Mouse (Mus musculus) c-Kit-positive CD71-negative TER-119-negative erythroid progenitor cells, embryonic 14.5 days (primary cell): ENCODE measurements around the gene Sparcl1.

Experiments used
- DNase-seq: peaks from one replicate; pipeline ENCODE4 v3.0.0-alpha.2; 2013; ENCODE audit warnings: low read depth

Sparcl1 gene

DNA sequence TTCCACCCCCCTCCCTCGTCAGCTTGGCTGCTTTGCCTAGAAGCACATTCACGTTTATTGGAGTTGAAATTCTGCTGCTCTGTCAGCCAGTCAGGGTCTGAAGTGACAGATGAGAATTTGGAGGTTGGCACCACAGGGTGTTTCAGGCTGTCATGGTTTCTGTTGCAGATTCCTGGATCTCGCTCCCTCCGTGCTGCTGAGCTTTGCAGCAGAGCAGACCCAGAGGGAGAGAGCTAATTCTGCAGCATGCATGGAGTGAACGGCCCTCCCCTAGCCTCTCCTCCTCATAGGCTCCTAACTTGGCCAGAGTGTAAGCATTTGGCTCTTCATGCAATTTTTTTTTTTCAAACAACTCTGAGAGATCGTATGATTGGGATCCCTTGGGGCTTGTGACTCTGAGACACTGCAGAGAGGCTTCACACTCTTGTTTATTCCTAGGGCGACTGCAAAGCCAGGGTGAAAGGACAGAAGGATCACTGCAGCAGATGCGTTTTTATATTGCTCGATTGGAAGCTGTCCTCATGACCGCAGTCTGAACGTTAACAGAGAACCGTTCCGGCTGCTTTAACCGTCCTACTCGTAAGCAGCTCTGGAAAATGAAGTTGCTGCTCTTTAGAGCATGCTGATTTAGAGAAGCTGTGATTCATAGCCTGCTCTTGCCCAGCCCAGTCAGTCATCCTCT lies at the start of gene Sparcl1:
TSS of gene Sparcl1 (minus strand) at position 243 of the 682 bp plus-strand sequence.
- no peak for DNase-seq

DNA sequence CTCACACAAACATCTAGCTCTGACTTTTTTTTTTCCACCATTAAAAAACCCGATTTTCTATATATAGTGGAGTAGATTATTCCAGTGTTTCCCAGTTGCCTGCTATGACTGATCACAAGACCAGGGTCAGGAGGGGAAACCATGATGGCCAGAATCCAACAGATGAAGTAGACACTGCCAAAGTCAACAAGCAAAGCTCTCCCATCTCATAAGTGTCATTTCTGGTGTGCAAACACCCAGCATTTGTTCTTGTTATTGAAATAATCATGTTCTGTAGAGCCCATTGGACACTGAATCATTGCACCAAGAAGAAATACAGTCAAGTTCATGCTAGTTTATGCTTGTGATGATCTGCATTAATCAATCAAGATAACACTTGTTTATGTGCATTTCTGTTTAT lies 47.9 kb upstream of the Sparcl1 start:
- DNase-seq: no peak

DNA sequence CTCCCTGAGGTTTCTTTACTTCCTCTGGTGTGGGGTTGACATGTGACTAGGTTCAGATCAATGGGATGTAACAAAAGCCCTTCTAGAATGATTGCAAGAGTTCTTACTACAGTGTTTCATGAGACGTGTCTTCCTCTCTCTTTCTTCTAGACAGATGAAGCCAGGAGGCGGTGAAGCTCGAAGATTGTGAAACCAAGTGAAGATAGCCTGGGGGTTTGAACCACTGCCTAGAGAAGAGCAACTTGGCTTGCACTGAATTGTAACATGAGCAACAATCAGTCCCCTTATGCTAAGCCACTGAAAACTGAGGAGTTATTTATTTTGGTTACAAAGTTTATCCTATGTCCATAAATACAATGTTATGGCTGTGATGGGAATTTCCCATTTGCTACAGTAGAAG lies 47.0 kb upstream of the Sparcl1 start:
- no peak for DNase-seq

DNA sequence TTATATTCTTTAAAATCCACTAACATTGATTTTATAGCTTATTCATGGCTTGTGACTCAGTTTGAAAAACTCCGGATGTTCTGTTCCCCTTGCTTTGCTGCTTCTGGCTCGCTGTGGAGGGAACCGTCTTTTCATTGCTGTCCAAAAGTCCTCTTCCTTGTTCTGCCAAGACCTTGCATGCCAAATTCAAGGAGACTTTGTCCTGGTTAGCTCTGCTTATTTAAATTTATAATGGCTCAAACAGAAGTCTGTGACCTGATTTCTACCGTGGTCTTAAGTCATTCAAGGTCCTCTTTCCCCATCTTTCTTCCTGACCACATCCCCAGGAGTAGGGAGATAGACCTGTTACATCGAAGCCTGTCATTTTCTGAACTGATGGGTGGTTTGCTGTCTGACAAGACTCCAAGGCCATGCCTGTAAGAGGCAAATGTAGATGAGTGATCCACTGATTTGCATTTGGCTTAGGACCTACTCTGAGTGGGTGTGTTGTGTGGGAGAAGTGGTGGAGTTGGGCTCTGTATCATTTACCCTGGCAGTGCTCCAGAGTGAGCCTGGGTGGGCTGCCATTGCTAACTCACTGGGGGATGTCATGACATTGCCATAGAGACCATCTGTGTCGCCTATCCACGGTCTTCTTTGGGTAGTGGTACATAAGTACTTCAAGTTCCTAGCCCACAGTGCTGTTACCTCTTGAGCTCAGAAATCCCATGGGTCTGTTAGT lies 45.0 kb upstream of the Sparcl1 start:
- no peak for DNase-seq

DNA sequence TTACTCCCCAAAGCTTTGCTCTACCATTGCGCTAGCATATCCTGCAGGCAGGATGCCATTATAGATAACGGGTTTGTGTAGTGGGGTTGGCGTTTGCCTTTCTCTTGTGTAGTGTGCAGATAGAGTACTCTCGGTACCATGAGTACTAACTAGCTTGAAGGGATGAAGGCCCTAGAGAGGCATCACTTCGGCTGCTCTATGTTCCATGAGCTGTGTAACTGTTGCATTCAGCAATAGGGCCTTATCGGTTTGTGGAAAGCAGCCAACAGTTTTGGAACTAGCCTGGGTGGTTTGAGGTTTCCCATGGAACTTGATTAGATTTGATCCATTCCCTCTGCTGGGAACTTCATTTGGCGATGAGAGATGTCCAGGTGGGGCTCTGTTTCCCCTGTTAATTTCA lies 44.2 kb upstream of the Sparcl1 start:
- no peak for DNase-seq

DNA sequence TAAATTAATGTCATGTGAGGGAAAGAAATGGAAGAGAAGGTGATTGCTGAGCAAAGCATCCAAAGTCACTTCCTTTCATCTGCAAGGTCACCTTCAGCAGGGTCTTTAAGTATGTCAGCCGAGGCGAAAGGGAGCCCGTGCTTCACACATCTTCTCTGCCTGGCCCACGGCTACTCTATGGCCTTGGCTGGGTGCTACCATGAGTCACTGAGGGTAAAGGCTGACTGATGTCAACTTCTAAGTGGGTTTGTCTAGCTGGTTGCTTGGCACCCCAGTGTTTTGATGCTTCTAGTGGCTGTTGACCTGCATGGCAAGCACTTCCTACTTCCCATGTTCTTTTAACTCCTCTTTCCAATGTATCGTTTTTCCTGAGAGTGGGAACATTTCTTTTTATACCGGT lies 36.7 kb upstream of the Sparcl1 start:
- DNase-seq: no peak

DNA sequence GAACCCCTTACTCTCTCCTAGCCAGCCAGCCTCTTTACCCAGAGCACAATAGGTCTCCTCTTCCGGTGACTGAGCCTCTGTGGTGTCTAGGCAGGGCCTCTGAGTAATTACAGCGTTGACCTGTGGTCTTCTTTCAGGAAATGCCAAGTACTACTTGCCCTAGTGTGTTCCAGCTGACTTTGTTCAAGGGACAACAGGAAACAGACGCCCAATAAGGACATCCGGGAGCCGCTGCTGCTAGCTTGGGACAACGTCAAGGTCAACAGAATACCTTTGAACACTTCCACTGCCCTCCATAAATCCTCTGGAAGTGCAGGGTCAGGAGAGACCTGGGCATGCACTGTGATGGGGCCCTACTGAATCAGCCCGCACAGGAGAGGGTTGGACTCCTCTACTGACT lies 35.8 kb upstream of the Sparcl1 start:
- no peak for DNase-seq

DNA sequence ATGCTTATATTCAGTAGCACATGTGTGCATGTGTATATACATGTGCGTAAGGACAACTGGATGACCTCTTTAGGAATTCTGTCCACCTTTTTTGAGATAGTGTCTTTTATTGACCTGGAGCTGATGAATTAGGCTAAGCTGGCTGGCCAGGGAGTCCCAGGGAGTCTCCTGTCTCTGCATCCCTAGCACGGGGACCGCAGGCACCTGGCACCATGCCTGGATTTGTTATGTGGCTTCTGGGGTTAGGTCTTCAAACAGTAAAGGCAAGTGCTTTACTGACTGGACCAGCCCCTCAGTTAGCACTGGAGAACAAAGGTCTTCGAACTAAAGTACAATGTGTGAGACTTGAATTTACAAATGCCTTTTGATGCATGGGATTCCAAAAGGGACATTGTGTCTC lies 30.5 kb upstream of the Sparcl1 start:
- no peak for DNase-seq

DNA sequence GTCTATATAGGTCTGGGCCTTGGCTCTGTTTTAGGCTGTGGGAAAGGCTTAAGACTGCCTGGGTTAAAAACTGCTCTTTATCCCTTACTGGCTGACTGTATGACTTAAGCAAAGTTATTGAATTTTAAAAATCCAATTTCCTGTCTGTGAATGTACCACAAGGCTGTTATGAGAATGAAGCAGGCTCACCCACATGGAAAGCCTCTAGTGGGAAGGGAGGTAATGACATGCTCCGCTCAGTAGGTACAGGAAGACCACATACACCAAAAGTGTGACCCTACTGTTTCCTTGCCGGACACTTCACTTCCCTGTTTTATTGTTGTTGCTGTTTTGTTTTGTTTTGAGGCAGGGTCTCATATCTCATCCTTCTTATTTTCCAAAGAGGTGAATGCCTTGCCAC lies 27.5 kb upstream of the Sparcl1 start:
- no peak for DNase-seq

GRCm38 (mm10) chr5:104137920-104138541 lies 24.5 kb upstream of the Sparcl1 start:
- DNase-seq: no peak

GRCm38 (mm10) chr5:104133752-104134151 lies 20.2 kb upstream of the Sparcl1 start:
- DNase-seq: no peak

DNA sequence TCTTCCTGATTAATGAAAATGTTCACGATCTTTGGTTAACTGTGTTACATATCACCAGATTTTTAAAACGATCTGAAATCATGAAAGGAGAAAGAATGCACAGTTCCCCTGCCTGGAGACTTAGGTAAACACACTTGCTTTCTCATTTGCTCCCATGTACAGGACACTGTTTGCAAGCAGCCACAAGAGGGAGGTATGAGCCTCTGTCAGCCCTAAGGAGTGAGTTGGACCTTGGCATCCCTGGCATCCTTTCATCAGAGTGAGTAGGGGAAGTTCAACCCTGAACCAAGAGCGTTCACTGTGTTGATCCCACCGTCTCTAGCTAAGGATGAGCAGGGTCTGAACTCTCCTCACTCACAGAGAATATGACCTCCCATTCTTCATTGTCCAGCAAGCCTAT lies 18.0 kb upstream of the Sparcl1 start:
- DNase-seq: no peak

- no peak for DNase-seq
Measured at GRCm38 (mm10) chr5:104130891-104131290, 17.4 kb upstream of the Sparcl1 start.

DNA sequence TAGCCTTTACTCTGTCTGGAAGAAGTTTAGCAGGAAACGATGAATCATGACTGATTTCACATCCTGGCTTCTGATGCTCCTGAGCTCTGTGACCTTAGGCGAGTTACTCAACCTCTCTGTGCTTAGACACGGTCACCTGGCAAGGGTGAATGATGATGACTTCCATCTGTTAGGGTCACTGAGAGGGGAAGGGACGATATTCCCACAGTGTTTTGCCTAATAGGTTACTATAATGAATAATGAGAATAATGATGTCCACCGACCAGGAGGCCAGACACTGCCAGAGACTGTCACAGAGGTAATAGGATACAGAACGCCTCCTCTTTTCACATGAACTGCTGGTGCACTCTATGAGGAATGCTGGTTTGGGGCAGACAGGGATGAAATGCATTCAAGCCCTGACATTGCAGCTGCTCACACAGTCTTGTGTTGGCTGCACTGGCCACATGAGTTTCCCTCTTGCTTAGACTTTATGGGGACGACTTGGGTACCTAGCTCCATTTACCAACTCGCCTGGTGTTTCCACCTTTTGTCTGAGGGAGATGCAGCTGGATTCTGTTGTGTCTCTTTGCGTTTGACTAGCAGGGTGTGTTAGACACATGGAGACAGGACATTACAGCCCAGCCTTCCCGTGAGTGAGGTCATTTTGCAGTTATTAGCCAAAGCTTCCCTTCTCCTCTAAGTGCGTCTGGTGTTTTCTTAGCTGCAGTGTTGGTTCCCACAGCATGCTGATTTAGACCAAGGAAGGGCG lies 14.9 kb upstream of the Sparcl1 start:
- no peak for DNase-seq

DNA sequence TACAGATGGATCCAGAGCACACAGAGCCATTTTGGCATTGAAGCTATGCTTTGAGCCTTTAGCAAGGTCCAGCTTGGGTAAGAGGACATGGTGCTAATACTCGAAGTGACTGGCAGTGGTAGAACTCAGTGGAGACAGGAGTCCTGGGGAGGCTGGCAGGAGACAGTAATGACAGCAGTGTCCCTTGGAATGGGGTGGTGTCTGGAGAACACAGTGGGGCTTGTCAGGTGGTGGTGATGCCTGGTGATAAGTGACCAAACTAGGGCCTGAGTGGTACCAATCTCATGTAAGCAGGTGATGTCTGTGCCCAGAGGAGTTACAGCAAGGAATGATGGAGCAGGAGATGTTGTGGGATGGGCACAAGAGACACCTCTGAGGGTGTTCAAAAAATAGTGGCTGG lies 13.8 kb upstream of the Sparcl1 start:
- no peak for DNase-seq

DNA sequence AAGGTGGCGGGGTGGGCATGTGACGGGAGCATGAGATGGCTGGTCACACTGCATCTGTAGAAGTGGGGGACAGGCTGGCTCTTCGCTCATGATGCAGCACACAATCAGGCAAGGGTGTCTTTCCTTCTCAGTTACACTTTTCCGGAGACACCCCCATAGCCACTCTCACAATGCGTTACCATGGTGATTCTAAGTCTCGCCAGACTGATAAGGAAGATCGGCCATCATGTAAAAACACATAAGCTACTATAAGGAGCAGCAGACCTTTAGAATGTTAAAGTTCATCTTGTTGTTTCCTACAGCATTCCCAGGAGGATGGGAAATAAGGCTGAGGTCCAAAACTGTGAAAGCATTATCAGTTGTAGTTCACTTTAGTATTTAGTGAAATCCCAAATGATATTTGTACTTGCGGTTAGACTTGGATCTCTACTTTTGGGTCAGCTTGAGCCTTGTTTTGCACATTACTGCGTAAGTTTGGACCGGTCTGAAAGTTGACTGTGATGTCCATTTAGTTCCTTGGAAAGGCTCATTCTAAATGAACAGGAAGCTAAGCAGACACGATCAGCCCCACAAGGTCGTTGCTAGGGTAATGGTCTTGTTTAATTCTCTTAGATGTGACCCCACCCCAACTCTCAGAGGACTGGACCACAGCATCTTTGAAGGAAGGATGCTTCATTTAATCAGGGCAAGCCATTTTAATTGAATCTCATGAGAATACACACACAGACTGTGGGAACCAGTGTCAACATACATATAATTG lies 13.2 kb upstream of the Sparcl1 start:
- DNase-seq: no peak

DNA sequence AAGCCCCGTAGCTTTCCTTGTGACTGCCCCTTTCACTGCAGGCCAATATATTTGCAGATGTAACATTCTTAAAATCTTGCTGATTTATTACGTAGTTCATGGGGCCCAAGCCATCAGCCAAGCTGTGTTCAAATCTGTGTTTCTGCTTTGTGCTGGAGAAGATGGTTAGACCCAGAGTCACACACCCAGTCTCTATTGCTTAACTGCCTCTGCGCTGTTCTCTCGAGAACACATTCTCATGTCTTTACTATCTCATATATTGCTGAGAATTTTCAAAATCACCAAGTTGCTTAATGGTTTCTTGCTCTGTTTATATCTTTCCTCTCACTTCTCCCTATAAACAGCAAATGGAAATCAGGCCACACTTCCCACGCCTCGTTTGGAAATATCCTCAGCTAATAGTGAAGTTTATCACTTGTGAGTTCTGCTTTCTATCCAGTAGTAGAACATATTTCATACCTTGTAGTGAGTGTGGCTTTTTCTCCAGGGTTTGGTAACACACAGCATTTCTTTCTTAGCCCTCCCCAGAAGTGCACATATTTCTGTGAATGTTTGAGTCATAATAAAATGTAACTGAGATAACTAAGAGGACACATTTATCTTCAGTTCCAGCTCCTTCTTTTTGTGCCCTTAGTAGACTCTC lies 10.6 kb upstream of the Sparcl1 start:
- DNase-seq: no peak

- no peak for DNase-seq
Measured at GRCm38 (mm10) chr5:104115890-104116289, 2.4 kb upstream of the Sparcl1 start.

DNA sequence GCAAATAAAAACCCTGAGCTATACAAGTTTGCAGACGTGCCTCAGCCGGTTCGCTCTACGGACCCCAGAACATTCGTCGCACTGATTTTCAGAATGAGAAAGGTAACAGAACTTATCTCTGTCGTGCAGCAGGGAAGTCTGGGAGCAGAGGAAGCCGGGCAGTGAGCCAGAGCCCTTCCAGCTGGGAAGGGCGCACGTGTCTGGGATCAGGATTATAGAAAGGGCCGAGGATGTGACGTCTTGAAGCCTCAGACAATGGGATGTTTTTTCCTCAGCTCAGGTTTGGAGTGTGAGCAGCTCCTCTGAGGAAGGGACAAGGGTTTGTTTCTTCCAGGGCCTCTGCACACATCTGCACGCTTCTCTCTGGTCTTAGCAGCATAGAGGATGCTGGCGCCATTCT lies 1.6 kb upstream of the Sparcl1 start:
- DNase-seq: no peak

DNA sequence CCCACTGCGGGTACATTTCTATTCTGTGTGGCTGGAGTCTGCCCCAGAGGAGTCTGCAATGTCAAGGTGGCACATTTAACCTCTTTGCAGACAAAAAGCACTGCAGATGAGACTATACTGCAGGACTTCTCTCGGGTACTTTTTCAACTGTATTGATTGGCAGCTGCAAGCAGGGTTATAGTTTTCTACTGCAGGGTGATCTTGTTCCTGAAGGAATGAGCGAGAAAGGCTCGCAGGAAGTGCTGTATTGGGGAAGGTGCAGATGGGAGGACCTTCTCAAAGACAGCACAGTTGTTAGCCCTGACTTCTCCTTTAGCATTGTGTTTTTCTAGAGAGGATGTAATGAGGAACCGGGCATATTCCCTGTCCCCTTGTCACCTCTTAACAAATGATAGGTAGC lies 1.0 kb downstream of the Sparcl1 start:
- no peak for DNase-seq

DNA sequence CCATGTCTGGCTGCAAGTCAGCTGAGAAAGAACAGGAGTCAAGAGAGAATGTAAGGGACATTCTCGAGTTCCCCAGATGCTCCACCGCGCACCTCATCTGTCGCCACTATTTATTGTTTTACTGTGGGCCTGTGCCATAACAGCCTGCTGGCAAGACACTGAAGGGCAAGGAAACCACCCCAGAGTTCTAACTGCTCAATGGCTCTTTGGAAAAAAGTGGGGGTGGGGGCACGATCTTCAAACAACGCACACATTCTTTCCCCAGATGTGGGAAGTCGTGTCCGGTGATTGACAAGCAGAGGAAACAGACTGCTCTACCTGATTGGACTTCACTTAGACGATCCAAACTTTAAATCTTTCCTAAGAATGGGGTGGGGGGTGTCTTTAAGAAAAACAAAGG lies 1.5 kb downstream of the Sparcl1 start:
- DNase-seq: no peak
